Mouse (Mus musculus) liver, embryonic 11.5 days (tissue): ENCODE data around the gene Adcy2. TPM values are rescaled to one million over a fixed set of nuclear protein-coding genes. Genes with fewer than 3 reads are reported as not detected.

ENCODE experiments used
- ATAC-seq: fragments of 200-750 bp; cut with Nextera tagmentation; replicated peaks from 2 replicates; pipeline ENCODE4 v1.8.0; 2017; ENCODE audit warnings: moderate number of reproducible peaks, mild to moderate bottlenecking, moderate TSS enrichment, moderate library complexity; ENCODE audit not compliant: low FRiP score
- DNase-seq: peaks from one replicate; pipeline ENCODE4 v3.0.0-alpha.2; 2017; ENCODE audit warnings: low spot score
- H3K27ac ChIP-seq: fragments of 300-500 bp; sonication (generic); 2 replicates; pipeline ENCODE4 v1.5.1; 2014; ENCODE audit warnings: mild to moderate bottlenecking, low read depth, low read length, control low read depth
- H3K27me3 ChIP-seq: fragments of 300-500 bp; sonication (generic); replicated peaks from 2 replicates; pipeline ENCODE4 v1.6.1; 2014; ENCODE audit warnings: low read length, mixed read lengths; ENCODE audit not compliant: control insufficient read depth, insufficient read depth
- H3K36me3 ChIP-seq: fragments of 300-500 bp; sonication (generic); 2 replicates; pipeline ENCODE4 v1.6.1; 2014; ENCODE audit warnings: mild to moderate bottlenecking, low read length, moderate library complexity, mixed read lengths; ENCODE audit not compliant: control insufficient read depth, insufficient read depth
- H3K4me1 ChIP-seq: fragments of 300-500 bp; sonication (generic); replicated peaks from 2 replicates; pipeline ENCODE4 v1.6.1; 2014; ENCODE audit warnings: low read length, mixed read lengths; ENCODE audit not compliant: control insufficient read depth, insufficient read depth
- H3K4me2 ChIP-seq: fragments of 300-500 bp; sonication (generic); 2 replicates; pipeline ENCODE4 v1.6.1; 2014; ENCODE audit warnings: mild to moderate bottlenecking, control low read depth, moderate library complexity
- H3K4me3 ChIP-seq: fragments of 300-500 bp; sonication (generic); 2 replicates; pipeline ENCODE4 v1.5.1; 2014; ENCODE audit warnings: low read depth, low read length, control low read depth
- H3K9ac ChIP-seq: fragments of 300-500 bp; sonication (generic); 2 replicates; pipeline ENCODE4 v1.6.1; 2014; ENCODE audit warnings: low read depth, low read length, control low read depth
- H3K9me3 ChIP-seq: fragments of 300-500 bp; sonication (generic); 2 replicates; pipeline ENCODE4 v1.6.1; 2016; ENCODE audit warnings: low read length, inconsistent platforms, mixed read lengths; ENCODE audit not compliant: control insufficient read depth
- WGBS: fragments of 180-500 bp; shearing (Covaris S2); extraction: QIAGEN DNeasy Blood & Tissue Kit; methylation state at CpG from one replicate; pipeline ENCODE4 v1.1.7; 2014; 5-methylcytosine and 5-hydroxymethylcytosine counted together
- polyA plus RNA-seq: library from polyadenylated mRNA; unstranded; fragments of >200 nt; fragmentation: Nextera tagmentation; extraction: Ambion mirVana; gene quantifications from 2 replicates; pipeline ENCODE4 v1.2.1, GENCODE M21; 2014

Adcy2 gene
- 0.56 and 0.71 TPM in 2 replicates for polyA plus RNA-seq

DNA sequence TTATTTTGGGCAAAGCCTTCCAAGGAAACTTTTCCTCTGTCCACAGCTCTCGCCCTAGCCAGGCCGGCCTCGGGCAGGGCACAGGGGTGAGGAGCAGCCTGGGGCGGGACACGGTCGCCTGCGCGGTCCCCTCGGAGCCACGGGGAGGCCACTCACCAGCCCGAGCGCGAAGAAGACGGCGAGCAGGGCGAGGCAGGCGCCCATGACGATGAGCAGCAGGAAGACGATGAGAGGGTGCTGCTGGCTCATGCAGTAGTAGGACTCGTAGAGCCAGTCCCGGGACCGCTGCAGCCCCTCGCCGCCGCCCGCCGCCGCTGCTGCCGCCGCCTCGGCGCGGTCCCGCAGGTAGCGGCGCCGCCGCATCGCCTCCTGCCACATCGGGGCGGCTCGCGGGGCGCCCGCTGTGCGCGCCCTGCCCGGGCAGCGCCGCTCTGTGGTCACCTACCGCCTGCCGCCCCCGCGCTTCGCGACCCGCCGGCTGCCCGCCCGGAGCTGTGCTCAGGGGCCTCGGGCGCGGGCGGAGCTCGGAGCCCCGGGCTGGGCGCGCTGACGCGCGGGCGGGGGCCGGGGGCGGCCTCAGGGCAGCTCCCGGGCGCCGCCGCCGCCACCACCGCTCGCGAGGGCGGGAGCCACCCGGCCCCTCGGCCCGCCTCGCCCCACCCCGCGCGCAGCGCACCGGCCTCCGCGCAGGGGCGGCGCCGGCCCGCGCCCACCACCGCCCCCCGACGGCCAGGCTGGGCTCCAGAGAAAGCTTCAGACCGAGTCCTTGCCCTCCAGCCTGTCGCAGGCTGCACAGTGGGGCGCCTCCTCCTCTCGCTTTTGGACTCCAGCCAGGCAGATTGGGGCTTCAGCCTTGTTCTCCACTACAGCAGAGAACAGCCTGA lies at the start of gene Adcy2:
Gene Adcy2 (minus strand): TSS at position 624 of the 884 bp plus-strand sequence.
- DNase-seq (peak; percentile 37), ATAC-seq (peak; percentile 66)
- H3K9ac ChIP-seq: 0 out of 2 replicates have a peak within 1 kb of the TSS, but pooled peaks have one; percentile 30
- peak within 1 kb of the TSS; percentile 54 for H3K4me3 ChIP-seq
- no peak within 1 kb of the TSS for H3K27ac ChIP-seq
- H3K4me2 ChIP-seq: peak within 1 kb of the TSS; percentile 71
- H3K4me1 ChIP-seq: no peaks in the 10 kb centered on the region
- H3K36me3 ChIP-seq: no peaks in the 10 kb centered on the region
- WGBS: under 1% methylated on average over 76 of the region's 106 CpGs
- H3K9me3 ChIP-seq: no peaks in the 10 kb centered on the region
- peaks cover 38% of the 10 kb centered on the region for H3K27me3 ChIP-seq

DNA sequence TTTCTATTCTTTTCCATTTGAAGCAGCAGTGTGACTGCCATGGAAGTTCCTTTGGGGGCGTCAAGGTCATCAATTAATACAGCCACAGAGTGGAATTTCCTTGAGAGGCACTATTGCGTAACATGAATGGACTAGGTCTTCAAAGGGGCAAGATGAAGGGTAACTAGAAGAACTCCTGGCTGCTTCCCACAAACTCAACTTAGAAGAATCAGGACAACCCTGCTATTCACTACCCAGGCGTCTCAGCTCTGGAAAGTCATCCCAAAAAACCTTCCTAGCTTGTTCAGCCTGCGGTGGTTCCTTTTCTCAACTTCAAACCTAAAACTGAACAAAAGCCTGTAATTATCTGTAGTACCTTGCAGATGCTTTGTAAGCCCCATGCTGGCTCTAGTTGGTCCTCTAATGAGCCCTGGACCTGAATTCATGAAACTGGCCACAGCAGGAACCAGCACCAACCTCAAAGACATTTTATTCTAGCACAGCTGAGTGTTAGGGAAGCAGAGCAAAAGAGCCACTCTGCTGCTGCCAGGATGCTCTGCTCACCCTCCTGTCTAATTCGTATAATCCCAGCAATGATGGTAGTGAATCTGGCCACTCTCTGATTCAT lies 37.8 kb upstream of the Adcy2 start:
- no peaks in the 10 kb centered on the region for H3K9me3 ChIP-seq
- no peak for DNase-seq
- H3K27ac ChIP-seq: no peak overlapping the region
- H3K9ac ChIP-seq: no peak overlapping the region
- no peaks in the 10 kb centered on the region for H3K36me3 ChIP-seq
- no peak overlapping the region for H3K4me2 ChIP-seq
- 74% methylated on average over 5 of the region's 5 CpGs for WGBS
- no peak for ATAC-seq
- no peaks in the 10 kb centered on the region for H3K27me3 ChIP-seq
- H3K4me3 ChIP-seq: no peak overlapping the region
- no peaks in the 10 kb centered on the region for H3K4me1 ChIP-seq

DNA sequence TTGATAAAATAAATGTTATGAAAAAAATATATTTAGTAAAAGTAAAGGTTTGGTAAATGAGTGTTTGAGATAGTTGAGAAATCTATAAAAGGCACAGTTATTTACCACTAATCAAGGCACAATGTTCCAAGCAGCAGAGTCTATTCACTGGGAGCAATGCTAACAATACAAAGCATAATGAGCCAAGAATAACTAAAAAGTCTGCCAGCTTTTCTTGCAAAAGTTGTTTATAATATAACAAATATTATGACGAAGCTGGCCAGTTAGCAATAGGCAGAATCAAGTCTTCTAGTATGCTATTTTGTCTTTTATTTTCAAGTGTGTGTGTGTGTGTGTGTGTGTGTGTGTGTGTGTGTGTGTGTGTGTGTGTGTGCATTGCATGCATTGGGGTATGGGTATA lies 35.3 kb upstream of the Adcy2 start:
- Histone ChIP-seq H3K9ac (no peak overlapping the region), H3K27ac (no peak overlapping the region), H3K4me2 (no peak overlapping the region), H3K9me3 (no peaks in the 10 kb centered on the region), H3K4me3 (no peak overlapping the region), H3K36me3 (no peaks in the 10 kb centered on the region), H3K4me1 (no peaks in the 10 kb centered on the region), H3K27me3 (no peaks in the 10 kb centered on the region)
- DNase-seq: no peak
- ATAC-seq: no peak
- 80% methylated on average over 1 of the region's 1 CpGs for WGBS

DNA sequence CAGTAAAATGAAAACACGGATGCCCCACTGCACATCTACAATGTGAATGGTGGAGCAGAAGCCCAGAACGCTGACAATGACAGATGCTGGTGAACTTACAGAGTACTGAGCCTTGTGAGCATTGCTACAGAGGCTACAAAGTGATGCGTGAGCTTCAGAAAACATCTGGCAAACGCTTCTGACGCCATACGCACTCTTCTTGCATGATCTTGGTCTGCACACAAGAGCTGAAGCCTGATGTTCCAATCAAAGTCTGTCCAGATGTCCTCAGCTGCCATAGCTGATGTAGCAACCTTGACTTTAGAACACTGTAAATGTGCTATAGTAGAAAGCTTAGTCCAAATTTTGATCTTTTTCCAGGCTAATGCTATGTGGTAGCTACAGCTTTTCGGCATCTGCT lies 34.2 kb upstream of the Adcy2 start:
- no peaks in the 10 kb centered on the region for H3K4me1 ChIP-seq
- WGBS: 85% methylated on average over 7 of the region's 7 CpGs
- H3K27me3 ChIP-seq: no peaks in the 10 kb centered on the region
- H3K36me3 ChIP-seq: no peaks in the 10 kb centered on the region
- H3K9me3 ChIP-seq: no peaks in the 10 kb centered on the region
- no peak overlapping the region for H3K4me2 ChIP-seq
- DNase-seq (no peak), ATAC-seq (no peak)
- no peak overlapping the region for H3K9ac ChIP-seq
- no peak overlapping the region for H3K4me3 ChIP-seq
- H3K27ac ChIP-seq: no peak overlapping the region

DNA sequence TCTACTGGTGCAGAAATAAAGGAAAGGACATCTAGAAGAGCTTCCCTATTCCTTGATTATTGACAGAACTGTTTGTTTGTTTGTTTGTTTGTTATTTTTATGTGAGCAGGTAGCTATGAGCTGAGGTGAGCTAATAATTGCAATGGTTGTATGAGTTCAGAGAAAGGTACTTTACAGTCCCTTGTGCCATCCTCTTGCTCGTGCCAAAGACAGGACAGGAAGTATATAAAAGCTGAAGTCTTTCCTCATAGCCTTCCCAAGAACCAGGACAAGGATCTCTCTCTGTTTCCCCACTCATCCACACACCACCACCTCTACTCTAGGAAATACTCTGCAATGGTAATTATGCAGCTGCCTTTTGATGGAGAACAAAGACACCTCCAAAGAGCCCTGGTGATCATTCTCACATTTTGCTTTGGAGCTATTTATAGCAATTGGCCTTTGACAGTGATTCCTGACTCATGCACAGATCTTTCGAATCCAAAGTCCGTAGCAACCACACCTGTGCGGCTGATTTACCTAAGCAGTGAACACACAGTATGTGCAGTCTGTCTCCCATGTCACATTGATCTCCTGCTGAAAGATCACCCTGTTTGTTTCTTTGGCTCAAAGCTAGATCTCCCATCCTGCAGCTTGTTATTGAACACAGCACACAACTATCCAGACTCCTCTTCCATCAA lies 29.9 kb upstream of the Adcy2 start:
- H3K36me3 ChIP-seq: no peaks in the 10 kb centered on the region
- DNase-seq: no peak
- ATAC-seq: no peak
- no peak overlapping the region for H3K4me2 ChIP-seq
- no peaks in the 10 kb centered on the region for H3K4me1 ChIP-seq
- no peak overlapping the region for H3K9ac ChIP-seq
- no peaks in the 10 kb centered on the region for H3K9me3 ChIP-seq
- no peaks in the 10 kb centered on the region for H3K27me3 ChIP-seq
- 66% methylated on average over 4 of the region's 4 CpGs for WGBS
- H3K4me3 ChIP-seq: no peak overlapping the region
- no peak overlapping the region for H3K27ac ChIP-seq

DNA sequence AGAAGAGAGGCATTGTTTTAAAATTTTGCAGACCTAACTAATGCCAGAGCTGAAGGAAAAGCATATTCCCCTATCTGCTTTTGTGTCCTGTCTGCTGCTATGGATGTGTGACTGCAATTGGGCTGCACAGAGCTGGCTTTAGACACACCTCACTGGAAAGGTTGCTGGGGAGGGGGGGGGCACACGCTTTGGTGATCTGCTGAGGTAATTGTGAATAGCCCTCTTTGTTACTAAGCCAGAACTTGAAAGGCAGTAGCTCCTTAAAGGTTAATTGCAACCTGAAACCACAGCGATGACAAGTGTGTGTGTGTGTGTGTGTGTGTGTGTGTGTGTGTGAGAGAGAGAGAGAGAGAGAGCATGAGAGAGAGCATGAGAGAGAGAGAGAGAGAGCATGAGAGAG lies 25.6 kb upstream of the Adcy2 start:
- Histone ChIP-seq H3K36me3 (no peaks in the 10 kb centered on the region), H3K27ac (no peak overlapping the region), H3K4me3 (no peak overlapping the region), H3K4me1 (no peaks in the 10 kb centered on the region), H3K9me3 (no peaks in the 10 kb centered on the region), H3K27me3 (no peaks in the 10 kb centered on the region), H3K9ac (no peak overlapping the region), H3K4me2 (no peak overlapping the region)
- WGBS: 68% methylated on average over 2 of the region's 2 CpGs
- ATAC-seq (no peak), DNase-seq (no peak)

DNA sequence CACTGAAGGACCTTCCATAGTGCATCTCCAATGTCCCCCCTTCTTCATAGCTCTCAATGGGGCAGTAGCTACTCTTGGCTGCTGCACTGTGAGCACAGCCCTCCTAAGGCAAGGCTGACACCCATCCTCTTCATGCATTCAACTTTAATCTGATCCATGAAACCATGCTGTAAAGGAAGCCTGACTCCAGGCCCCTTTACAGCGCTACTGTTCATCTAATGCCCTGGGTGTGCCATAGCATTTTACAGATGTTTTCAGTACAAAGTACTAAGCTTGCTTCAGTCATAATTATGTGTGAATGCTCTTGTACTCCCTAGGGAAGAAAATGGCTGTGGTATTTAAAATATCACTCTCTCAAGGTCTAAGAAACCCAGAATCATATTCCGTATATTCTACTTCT lies 23.9 kb upstream of the Adcy2 start:
- DNase-seq (no peak), ATAC-seq (no peak)
- Histone ChIP-seq H3K4me1 (no peaks in the 10 kb centered on the region), H3K27ac (no peak overlapping the region), H3K36me3 (no peaks in the 10 kb centered on the region), H3K9me3 (no peaks in the 10 kb centered on the region), H3K4me2 (no peak overlapping the region), H3K9ac (no peak overlapping the region), H3K27me3 (no peaks in the 10 kb centered on the region), H3K4me3 (no peak overlapping the region)
- 87% methylated on average over 2 of the region's 2 CpGs for whole genome bisulfite sequencing

DNA sequence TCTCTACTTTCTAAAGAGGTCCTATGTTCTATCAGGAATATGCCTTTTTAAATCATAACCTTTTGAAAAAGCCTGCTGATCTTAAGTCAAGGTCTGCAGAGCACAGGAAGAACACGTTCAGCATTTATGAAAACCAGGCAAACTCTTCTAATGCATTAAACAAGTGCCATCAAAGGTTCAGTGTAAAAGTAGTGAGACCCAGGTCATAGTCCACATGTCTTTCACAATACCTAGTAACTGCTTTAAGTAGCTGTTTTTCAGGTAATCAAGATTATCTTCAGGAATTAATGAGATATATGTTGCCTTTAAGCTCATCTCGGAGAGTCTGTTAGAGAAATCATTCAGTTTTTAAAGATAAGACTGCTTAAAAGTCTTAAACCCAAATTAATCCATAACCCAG lies 21.2 kb upstream of the Adcy2 start:
- H3K27ac ChIP-seq: no peak overlapping the region
- no peak overlapping the region for H3K9ac ChIP-seq
- WGBS: 66% methylated on average over 2 of the region's 2 CpGs
- no peaks in the 10 kb centered on the region for H3K27me3 ChIP-seq
- DNase-seq: no peak
- no peaks in the 10 kb centered on the region for H3K36me3 ChIP-seq
- ATAC-seq: no peak
- H3K9me3 ChIP-seq: no peaks in the 10 kb centered on the region
- no peak overlapping the region for H3K4me2 ChIP-seq
- no peaks in the 10 kb centered on the region for H3K4me1 ChIP-seq
- H3K4me3 ChIP-seq: no peak overlapping the region
